8 mouse cellular contexts compared by ENCODE assay signal in the genomic region with DNA sequence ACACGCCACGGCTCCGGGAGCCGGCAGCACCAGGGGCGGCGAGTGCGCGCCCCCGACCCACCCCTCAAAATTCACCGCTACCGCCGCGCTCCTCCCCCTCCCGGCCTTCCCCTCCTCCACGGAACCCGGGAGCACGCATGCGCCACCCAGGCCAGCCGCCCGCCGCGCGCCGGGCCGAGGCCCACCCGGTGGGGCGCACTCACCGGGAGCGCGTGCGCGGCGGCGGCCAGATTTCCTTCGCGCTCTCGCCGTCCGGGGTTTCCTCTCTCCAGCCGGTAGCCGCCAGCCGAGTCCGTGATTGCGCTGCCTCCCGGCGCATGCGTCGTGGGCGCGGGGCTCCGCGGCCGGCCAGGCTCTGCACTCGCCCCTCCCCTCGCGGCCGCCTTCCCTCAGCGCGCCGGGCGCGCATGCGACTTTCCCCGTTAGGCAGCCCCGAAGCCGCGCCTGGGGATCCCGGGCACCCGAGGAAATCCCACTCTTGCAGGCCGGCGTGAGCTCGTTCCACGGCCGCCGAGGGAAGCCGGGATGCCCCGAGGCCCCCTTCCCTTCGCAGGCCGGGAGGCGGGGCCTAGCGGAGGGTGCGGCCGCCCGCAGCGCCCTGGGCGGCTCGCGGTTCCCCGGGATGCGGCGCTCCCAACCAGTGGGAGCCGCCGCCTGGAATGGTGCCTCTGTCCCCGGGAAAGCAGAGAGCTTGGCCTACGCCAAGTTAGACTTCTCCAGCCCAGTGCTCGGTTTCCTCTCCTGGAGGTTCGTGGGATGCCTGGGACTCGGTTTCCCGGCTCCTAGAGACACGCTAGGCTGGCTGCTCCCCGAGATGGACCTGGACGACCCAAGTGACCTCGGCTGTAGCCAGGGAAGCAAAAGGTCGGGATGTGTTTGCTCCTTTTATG. TPM values are rescaled to one million over a fixed set of nuclear protein-coding genes. Genes with fewer than 3 reads are reported as not detected.
DNase-seq lines count a peak whose midpoint lies in the region; ATAC-seq lines count a peak whose summit lies in the region.

A gene (minus strand): TSS at position 341 of the 890 bp plus-strand sequence.

- H3K9me3 ChIP-seq in megakaryocyte, embryonic 14.5 days: no peaks in the 10 kb centered on the region

- H3K36me3 ChIP-seq in megakaryocyte, embryonic 14.5 days (replicated peaks; ENCODE audit: low read length): no peaks in the 10 kb centered on the region

- ATAC-seq in activated CD4-positive, CD25-positive, alpha-beta regulatory T cell, adult 4 months: peak; percentile 66

- peak within 1 kb of the TSS; percentile 94 for H3K4me3 ChIP-seq in megakaryocyte, embryonic 14.5 days (replicated peaks)

- peaks cover 20% of the 10 kb centered on the region for H3K27me3 ChIP-seq in megakaryocyte, embryonic 14.5 days (replicated peaks)

- peaks cover 10% of the 10 kb centered on the region for H3K4me1 ChIP-seq in megakaryocyte, embryonic 14.5 days

- DNase-seq in cerebellum, postnatal 4 days (ENCODE audit: low spot score in 2 of 2): peak; percentile 74 to 91
- peak; percentile 92 for DNase-seq in gastrocnemius, postnatal 10 days
- peak; percentile 90 for DNase-seq in induced T-regulatory cell, adult 2 months (ENCODE audit: low read depth)
- peak; percentile 66 to 90 for DNase-seq in left cerebral cortex, adult 9 months (ENCODE audit: low spot score in 2 of 2)
- peak; percentile 91 to 92 for DNase-seq in right cerebral cortex, adult 2 months (ENCODE audit: low spot score in 2 of 2)
- peak; percentile 40 for DNase-seq in urinary bladder, postnatal 10 days (ENCODE audit: low spot score)

RNA-seq across cellular contexts. Expression of the gene that starts here (rescaled TPM):
- polyA plus RNA-seq in activated CD4-positive, CD25-positive, alpha-beta regulatory T cell, adult 4 months (2017; shearing (Covaris generic)): 10 to 100 TPM; 14.0 to 16.6 TPM
- 10 to 100 TPM; 14.1 to 19.6 TPM for total RNA-seq in gastrocnemius, postnatal 10 days (2021)
- polyA plus RNA-seq in megakaryocyte, embryonic 14.5 days (2012; ENCODE audit: insufficient read depth, low replicate concordance): 0.08 TPM in 1 of 2 replicates, not detected in the other

Comparison
In these comparisons a context has a peak if more than half of its experiments do, and no peak if none do; other contexts are left out.
1. Peak in every context shown above with its lines: DNase-seq, ATAC-seq and H3K4me3 ChIP-seq.
2. RNA of the gene that starts here (polyA plus RNA-seq): 14.0 to 16.6 TPM in activated CD4-positive, CD25-positive, alpha-beta regulatory T cell, adult 4 months; 0.08 TPM in megakaryocyte, embryonic 14.5 days; every median in the first group is over 10 times any median in the second.
3. DNase-seq: peak in every context shown above with its lines; median percentile 92 in gastrocnemius, postnatal 10 days; 92 in right cerebral cortex, adult 2 months; 90 in induced T-regulatory cell, adult 2 months; 82 in cerebellum, postnatal 4 days; 78 in left cerebral cortex, adult 9 months; 40 in urinary bladder, postnatal 10 days.